Mouse (Mus musculus) liver, embryonic 14.5 days (tissue): Measurements from ENCODE around the gene Muc2.

ENCODE experiments used
- CTCF ChIP-seq: IDR thresholded peaks from 2 replicates; pipeline ENCODE4 v1.5.1; 2016; ENCODE audit warnings: antibody characterized with exemption, low read depth, control low read depth
- EP300 ChIP-seq: IDR thresholded peaks from 2 replicates; pipeline ENCODE4 v1.6.1; 2016; ENCODE audit warnings: antibody characterized with exemption, low read depth

DNA sequence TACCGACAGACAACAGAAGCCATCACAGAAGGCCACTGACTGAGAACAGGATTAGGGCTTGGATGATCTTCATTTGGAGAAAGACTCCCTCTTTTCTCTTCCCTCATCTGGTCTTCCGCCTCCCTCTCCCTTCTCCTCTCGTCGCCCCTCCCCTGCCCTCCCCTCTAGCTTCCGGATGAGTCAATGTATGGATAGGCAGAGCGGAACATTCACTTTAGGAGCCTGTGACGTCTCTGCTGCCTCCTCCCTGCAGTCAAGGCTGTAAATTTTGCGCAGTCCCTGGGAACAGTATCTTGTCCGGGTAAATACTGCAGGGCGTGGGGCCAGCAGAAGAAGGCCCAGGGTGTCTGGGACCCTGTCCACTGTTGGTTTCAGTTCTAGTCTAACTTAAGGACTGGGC, 2.8 kb upstream of the Muc2 start:
- no peak for TF ChIP-seq CTCF
- TF ChIP-seq EP300 = no peak
